Mouse (Mus musculus) cerebral cortex, adult 2 months (tissue): ENCODE measurements around the gene Pilrb1.

Experiments
- WGBS: fragments of 180-500 bp; shearing (Covaris S2); methylation state at CpG from one replicate; pipeline ENCODE4 v1.1.7; 2018; 5-methylcytosine and 5-hydroxymethylcytosine counted together

The Pilrb1 gene

GRCm38 (mm10) chr5:137825971-137826370, 31.9 kb downstream of the Pilrb1 start:
- 82% methylated on average over 2 of the region's 2 CpGs for WGBS

- WGBS: 90% methylated on average over 3 of the region's 3 CpGs
These were observed 32.9 kb downstream of the Pilrb1 start for GRCm38 (mm10) chr5:137825030-137825429.

GRCm38 (mm10) chr5:137823455-137824045, 34.4 kb downstream of the Pilrb1 start:
- 94% methylated on average over 6 of the region's 6 CpGs for WGBS

GRCm38 (mm10) chr5:137822602-137823001, 35.3 kb downstream of the Pilrb1 start:
- WGBS: 90% methylated on average over 1 of the region's 1 CpGs

- 79% methylated on average over 4 of the region's 4 CpGs for WGBS
These were observed 35.8 kb downstream of the Pilrb1 start for GRCm38 (mm10) chr5:137822126-137822525.

- WGBS: 65% methylated on average over 4 of the region's 4 CpGs
These were observed 40.3 kb downstream of the Pilrb1 start for GRCm38 (mm10) chr5:137817466-137818222.

- WGBS: 91% methylated on average over 5 of the region's 5 CpGs
These were observed 49.6 kb downstream of the Pilrb1 start for GRCm38 (mm10) chr5:137808316-137808715.

GRCm38 (mm10) chr5:137806158-137806557, 51.7 kb downstream of the Pilrb1 start:
- 77% methylated on average over 1 of the region's 1 CpGs for WGBS
